Mouse (Mus musculus): ENCODE results near the gene Me3.
"Not testable (repeated sequence)": the region's sequence is repeated elsewhere in the genome, so short reads cannot be mapped to it uniquely, and the experiment has no call there.

Gene Me3

GRCm38 (mm10) chr7:89728393-89728792 lies 96.2 kb downstream of the Me3 start:
- DNase-seq (ENCODE audit: low read depth, low spot score): no peak

DNA sequence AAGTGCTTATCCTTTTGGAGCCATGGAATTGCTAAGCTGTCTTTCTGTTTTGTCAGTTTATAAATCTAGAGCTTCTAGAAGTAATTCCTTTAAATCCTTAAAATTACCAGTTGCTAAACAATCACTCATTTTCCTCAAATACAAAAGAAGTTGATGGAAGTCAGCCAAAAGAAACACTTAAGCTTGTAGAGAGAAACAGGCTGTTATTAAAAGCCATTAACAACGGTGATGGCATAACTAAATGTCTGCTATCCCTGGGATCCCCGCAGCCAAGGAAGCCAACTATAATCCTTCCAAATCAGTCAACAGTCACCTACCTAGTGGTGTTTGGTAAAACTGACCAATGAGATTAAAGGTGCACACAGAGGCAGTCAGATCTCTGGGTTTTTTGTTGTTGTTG lies 98.3 kb downstream of the Me3 start:
- no peak for DNase-seq (ENCODE audit: low read depth, low spot score)

DNA sequence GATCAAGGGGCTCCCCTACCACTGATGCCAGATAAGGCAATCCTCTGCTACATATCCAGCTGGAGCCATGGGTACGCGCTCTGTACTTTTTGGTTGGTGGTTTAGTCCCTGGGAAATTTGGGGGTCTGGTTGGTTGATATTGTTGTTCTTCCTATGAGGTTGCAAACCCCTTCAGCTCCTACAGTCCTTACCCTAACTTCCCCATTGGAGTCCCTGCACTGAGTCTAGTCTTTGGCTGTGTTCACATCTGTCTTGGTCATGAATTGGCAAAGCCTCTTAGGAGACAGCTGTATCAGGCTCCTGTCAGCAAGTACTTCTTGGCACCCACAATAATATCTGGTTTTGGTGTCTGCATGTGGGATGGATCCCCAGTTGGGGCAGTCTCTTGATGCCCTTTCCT lies 98.9 kb downstream of the Me3 start:
- not testable (repeated sequence) for DNase-seq (ENCODE audit: low read depth, low spot score)

GRCm38 (mm10) chr7:89748415-89748814 lies 116.2 kb downstream of the Me3 start:
- DNase-seq (ENCODE audit: low read depth, low spot score): no peak

DNA sequence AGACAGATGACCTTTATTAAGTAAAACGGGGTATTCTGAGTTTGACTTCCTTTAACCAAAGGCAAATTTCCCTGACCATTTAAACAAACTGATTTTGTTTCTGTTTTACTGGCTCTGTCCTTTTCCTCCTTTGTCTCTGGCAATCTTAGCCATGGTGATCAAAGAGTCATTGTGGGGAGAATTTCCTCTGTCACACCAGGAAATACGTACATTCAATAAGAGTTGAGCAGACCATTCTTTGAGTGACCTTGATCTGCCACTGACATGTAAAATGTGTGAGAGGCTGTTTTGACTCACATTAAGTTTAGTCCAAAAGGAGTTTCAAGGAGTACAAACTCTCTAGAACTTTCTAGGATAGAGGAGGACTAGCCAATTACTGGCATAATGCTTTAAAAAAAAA lies 117.0 kb downstream of the Me3 start:
- DNase-seq (ENCODE audit: low read depth, low spot score): no peak

DNA sequence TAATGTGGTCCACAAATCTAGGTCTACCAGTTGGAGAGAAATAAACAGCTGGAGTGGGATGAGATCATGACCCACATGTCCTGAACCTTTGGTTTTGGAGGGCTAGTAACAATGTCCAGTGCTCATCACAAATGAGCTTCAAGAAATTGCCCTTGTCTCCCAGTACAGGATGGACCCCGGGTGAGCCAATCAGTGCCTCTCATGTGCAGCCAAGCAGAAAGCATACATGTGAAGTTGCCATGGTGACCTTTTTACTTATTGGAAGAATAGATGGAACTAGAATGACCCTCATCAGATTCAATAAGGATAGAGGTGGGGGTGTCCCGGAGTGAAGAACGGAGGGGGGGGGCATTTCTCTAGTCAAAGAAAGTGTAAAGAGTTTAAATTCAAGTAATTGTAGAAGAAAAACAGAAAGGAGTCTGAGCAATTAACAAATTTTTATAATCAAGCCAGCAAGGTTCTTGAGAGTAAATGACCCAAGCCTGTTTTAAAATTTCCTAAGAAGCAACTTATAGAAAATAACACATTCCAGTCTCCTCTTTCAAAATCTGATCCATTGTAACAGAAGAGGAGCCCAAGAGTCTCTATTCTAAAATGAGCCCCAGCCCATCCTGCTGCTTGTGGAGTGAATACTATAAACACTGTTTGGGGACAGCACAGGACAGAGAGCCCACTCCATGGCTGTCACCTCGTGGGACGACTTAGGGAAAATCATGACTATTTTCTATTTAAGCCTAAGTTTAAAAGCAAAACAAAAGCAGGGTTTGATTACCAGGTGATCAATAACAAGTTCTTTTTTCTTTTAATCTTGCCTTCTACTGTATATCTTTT lies 134.7 kb downstream of the Me3 start:
- DNase-seq (ENCODE audit: low read depth, low spot score): no peak

- no peak for DNase-seq (ENCODE audit: low read depth, low spot score)
Observed at GRCm38 (mm10) chr7:89769106-89769896, 137.1 kb downstream of the Me3 start.

DNA sequence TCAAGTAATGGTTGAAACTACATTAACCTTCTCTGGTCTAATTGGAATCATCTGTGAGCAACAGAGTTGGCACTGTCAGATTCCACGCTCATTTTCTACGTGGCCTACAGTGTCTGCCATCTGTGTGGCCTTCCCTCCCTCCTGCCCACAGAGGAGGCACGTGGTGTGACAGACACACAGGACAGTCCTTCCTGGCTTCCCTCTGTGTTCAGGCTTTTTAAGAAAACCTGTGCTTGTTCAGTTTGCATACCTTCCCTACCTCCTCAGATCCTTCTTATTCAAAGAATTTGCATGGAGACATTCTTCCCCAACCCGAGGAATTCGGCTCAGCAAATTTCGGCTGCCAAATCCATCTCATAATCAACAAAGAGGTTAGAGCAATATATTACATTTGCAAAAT lies 137.8 kb downstream of the Me3 start:
- no peak for DNase-seq (ENCODE audit: low read depth, low spot score)

- DNase-seq (ENCODE audit: low read depth, low spot score): no peak
Observed at GRCm38 (mm10) chr7:89772906-89773305, 140.7 kb downstream of the Me3 start.

DNA sequence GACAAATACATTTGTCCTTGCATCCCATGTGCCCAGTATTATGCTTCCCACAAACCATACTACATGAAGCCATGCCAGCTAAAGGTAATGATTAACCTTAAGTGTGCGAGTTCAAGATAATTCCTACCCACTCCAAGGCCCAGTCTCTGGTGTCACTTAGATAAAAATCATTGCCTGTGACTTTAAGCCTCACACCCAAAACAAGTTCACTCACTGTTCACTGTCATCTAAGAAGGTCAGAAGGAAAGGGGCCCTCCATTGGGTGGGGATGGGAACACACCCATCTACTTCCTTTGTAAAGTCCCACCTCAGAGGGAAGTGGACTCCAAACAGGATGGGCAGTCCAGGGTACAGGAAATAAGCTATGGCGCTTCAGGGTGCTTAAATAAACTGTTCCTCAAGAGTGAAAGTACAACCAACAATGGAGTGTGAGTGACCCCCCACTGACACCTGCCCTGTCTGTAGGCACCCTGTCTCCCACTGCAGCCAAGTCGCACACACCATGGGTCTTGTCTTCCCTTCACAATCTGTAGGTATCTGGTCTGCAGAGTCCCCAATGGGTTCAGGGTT lies 141.2 kb downstream of the Me3 start:
- no peak for DNase-seq (ENCODE audit: low read depth, low spot score)

DNA sequence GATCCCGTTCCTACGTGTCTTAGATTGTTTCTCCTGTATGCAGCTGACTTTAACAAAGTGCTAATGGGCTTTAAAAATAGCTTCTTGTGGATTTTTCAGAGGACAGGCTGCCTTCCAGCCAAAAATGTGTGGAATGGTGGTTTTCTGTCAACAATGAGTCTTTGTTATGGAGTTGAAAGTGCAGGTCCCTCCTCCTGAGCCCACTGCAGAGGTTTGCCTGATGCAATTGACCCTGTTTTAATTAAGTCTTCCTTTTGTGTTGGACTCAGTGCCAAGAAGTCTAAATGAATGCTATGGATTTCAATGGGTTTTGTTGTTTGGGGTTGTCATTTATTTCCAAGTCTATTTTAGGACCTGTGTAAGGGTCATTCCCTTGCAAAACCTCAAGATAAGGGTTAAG lies 141.7 kb downstream of the Me3 start:
- no peak for DNase-seq (ENCODE audit: low read depth, low spot score)

GRCm38 (mm10) chr7:89775848-89776247 lies 143.7 kb downstream of the Me3 start:
- DNase-seq (ENCODE audit: low read depth, low spot score): no peak

DNA sequence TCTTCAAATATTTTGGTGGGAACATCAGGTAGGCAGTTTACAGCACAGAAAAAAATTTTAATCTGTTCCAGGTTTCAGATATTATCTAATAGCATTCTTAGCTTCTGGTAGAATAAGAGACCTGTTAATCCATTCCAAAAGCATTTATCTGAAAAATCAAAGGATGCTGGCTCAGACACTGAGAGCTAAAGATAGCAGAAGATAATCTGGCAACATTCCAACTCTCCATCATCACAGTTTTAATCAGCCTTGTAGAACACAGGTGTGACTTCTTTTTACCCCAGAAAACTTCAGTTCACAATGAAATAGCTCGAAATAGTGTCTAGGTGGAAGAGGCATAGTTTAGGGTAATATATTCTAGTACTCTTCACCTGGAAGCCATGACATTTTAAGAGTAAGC lies 149.2 kb downstream of the Me3 start:
- no peak for DNase-seq (ENCODE audit: low read depth, low spot score)

- DNase-seq (ENCODE audit: low read depth, low spot score): no peak
Observed at GRCm38 (mm10) chr7:89787735-89788134, 155.5 kb downstream of the Me3 start.

DNA sequence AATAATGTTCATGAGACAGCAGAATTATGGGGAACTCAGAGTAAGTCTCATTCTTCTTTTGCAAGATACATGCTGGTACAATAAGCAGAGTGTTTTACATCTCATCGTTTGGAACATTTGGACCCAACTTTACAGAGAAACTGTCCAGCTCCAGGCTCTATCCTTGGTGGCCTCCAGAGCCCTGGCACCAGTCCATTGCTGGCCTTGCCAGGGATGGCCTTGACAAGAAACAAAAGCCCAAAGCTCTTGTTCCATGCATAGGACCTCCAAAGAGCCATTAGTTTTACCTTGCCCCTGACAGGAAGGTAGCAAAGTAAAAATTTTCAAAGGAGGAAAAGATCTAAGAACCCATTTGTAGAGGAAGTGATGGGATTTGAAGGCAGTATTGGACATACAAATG lies 160.4 kb downstream of the Me3 start:
- no peak for DNase-seq (ENCODE audit: low read depth, low spot score)

GRCm38 (mm10) chr7:89795366-89795765 lies 163.2 kb downstream of the Me3 start:
- no peak for DNase-seq (ENCODE audit: low read depth, low spot score)

- no peak for DNase-seq (ENCODE audit: low read depth, low spot score)
Observed at GRCm38 (mm10) chr7:89796351-89796801, 164.2 kb downstream of the Me3 start.

- no peak for DNase-seq (ENCODE audit: low read depth, low spot score)
Observed at GRCm38 (mm10) chr7:89798358-89799020, 166.3 kb downstream of the Me3 start.

GRCm38 (mm10) chr7:89802447-89802846 lies 170.3 kb downstream of the Me3 start:
- no peak for DNase-seq (ENCODE audit: low read depth, low spot score)

GRCm38 (mm10) chr7:89803966-89804365 lies 171.8 kb downstream of the Me3 start:
- DNase-seq (ENCODE audit: low read depth, low spot score): no peak

DNA sequence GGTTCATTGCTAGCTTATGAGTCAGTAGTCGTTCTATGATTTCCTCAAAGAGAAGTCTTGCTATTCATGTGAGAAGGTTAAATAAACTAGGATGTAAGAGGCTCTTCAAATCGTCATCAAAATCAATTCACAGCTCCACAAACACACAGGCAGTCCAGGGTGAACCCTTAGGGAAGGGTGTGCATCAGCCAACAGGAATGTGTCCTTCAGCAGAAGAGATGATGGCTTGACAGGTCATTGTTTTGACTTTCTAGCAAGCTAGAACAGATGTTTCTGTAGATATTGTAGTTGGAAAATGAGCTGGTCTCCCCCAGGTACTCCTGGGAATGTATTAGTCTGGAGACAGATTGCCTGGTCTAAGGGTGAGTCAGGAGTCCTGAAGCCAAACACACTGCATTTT lies 177.2 kb downstream of the Me3 start:
- DNase-seq (ENCODE audit: low read depth, low spot score): no peak

DNA sequence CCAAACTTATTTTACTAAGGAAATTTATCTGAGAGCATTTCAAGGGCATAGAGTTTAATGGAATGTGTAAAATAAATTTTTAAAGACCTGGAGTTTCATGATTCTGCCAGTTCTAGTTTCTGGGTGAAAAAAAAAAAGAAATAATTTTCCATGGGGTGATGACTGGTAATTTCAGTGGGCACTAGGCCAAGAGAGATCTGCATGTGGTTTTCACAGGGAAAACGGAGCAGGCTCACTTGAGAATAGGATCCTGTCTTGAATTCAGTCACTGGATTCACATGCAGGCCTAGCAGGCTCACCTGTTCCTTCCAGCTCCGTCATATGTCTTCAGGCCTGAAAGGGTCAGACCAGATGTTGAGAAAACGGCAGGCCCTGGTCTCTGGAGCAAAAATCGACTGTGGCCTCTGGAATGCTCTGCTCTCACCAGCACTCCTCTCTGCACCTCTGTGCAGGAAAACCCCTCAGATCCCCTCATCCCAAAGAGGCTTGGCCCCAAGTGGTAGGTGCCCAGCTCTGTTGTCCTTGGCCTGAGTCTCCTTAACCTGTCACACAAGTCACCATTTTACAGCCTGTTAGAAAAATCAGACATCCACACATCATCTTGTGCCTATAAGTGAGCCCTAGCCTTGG lies 196.4 kb downstream of the Me3 start:
- no peak for DNase-seq (ENCODE audit: low read depth, low spot score)
